In genomic region chr13:54322396-54323306, GRCm38 (mm10) we compare ENCODE assay signal across 8 mouse cellular contexts. TPM values are rescaled to one million over a fixed set of nuclear protein-coding genes. Genes with fewer than 3 reads are reported as not detected.
DNase-seq lines count a peak whose midpoint lies in the region; ATAC-seq and TF ChIP-seq lines count a peak whose summit lies in the region.

No protein-coding gene starts in this region.

- DNase-seq in heart, adult 18-20 months, result peak; percentile 43 to 73
- peak; percentile 80 for DNase-seq in cerebellum, adult 8-10 months
- DNase-seq in left cerebral cortex, postnatal 4 days, result peak; percentile 76
- DNase-seq in ovary, postnatal 10 days (ENCODE audit: low spot score), result no peak

- H3K9me3 ChIP-seq in heart, embryonic 11.5 days (replicated peaks; ENCODE audit: control insufficient read depth, low read length), result no peaks in the 10 kb centered on the region
- no peaks in the 10 kb centered on the region for H3K9me3 ChIP-seq in E14TG2a.4 (ENCODE audit: low read length)

- TF ChIP-seq POLR2A in olfactory bulb, adult 2 months (IDR thresholded peaks at IDR 0.05; ENCODE audit: insufficient read depth, low read depth, low read length), result no peak

- no peak overlapping the region for H3K27ac ChIP-seq in heart, embryonic 11.5 days (ENCODE audit: low read depth, low read length)
- no peak overlapping the region for H3K27ac ChIP-seq in olfactory bulb, adult 2 months (ENCODE audit: insufficient read depth, low read depth, low read length)

- ATAC-seq in heart, embryonic 11.5 days (replicated peaks; ENCODE audit: insufficient number of reproducible peaks, low FRiP score, low TSS enrichment), result no peak
- peak; percentile 35; the same call in 1 of the 2 replicates for ATAC-seq in granulocyte monocyte progenitor cell, adult 5-6 weeks (replicated peaks; ENCODE audit: poor library complexity, severe bottlenecking)

- intact Hi-C loops in left cerebral cortex, postnatal 4 days (cut with DNase I), result no loop called here

- no peak overlapping the region for H3K4me3 ChIP-seq in heart, embryonic 11.5 days (ENCODE audit: low read depth, low read length)
- H3K4me3 ChIP-seq in E14TG2a.4 (replicated peaks; ENCODE audit: low read length), result peak overlapping the region; percentile 8
- no peak overlapping the region for H3K4me3 ChIP-seq in olfactory bulb, adult 2 months (ENCODE audit: insufficient read depth, low read depth, low read length)

- no peaks in the 10 kb centered on the region for H3K27me3 ChIP-seq in heart, embryonic 11.5 days (ENCODE audit: control insufficient read depth, insufficient read depth, low read length)
- H3K27me3 ChIP-seq in E14TG2a.4 (ENCODE audit: insufficient read depth, low read length), result peaks cover 62% of the 10 kb centered on the region

- no peak overlapping the region for H3K9ac ChIP-seq in heart, embryonic 11.5 days (ENCODE audit: low read depth, low read length)

- no peak overlapping the region for H3K4me2 ChIP-seq in heart, embryonic 11.5 days

- no peaks in the 10 kb centered on the region for H3K36me3 ChIP-seq in heart, embryonic 11.5 days (ENCODE audit: control insufficient read depth, insufficient read depth, low read length)
- no peaks in the 10 kb centered on the region for H3K36me3 ChIP-seq in E14TG2a.4 (ENCODE audit: insufficient read depth, low read length)

- 35% methylated on average over 19 of the region's 19 CpGs for WGBS in heart, embryonic 11.5 days (ENCODE audit: insufficient replicate concordance)
- WGBS in olfactory bulb, adult 2 months, result 37% methylated on average over 19 of the region's 19 CpGs

- TF ChIP-seq CTCF in E14TG2a.4 (conservative IDR thresholded peaks at IDR 0.05; ENCODE audit: low read length), result peak; percentile 84
- peak; percentile 65; the same call in 1 of the 2 replicates for TF ChIP-seq CTCF in olfactory bulb, adult 2 months (IDR thresholded peaks at IDR 0.05; ENCODE audit: insufficient read depth, low read depth, low read length)

- H3K4me1 ChIP-seq in heart, embryonic 11.5 days (ENCODE audit: control insufficient read depth, insufficient read depth, low read length), result 0 out of 2 replicates have a peak, but pooled peaks cover 2% of the 10 kb centered on the region
- peaks cover 42% of the 10 kb centered on the region for H3K4me1 ChIP-seq in E14TG2a.4 (replicated peaks; ENCODE audit: low read depth, low read length)
- peaks cover 20% of the 10 kb centered on the region for H3K4me1 ChIP-seq in olfactory bulb, adult 2 months (ENCODE audit: control insufficient read depth, insufficient read depth, low read length)

RNA-seq across cellular contexts. Expression of gene Cplx2, which starts 48.5 kb away (rescaled TPM):
- total RNA-seq in heart, adult 18-20 months (2021), result 1 to 10 TPM; 2.0 to 2.5 TPM
- 2.1 and 3.0 TPM in 2 replicates for polyA plus RNA-seq in heart, embryonic 11.5 days (2014; fragmentation: Nextera tagmentation; extraction: Ambion mirVana)
- total RNA-seq in granulocyte monocyte progenitor cell, adult 5-6 weeks (2014; fragmentation: Nextera tagmentation), result not detected in 2 replicates
- not detected in 2 replicates for total RNA-seq in granulocyte monocyte progenitor cell, adult 5-6 weeks (2017)
- 100 to 1,000 TPM; 451 to 461 TPM for total RNA-seq in left cerebral cortex, postnatal 4 days (2021)
- polyA plus RNA-seq in olfactory bulb, adult 2 months (2012; ENCODE audit: insufficient read depth, insufficient read length, low replicate concordance, missing spikeins), result not detected in 2 replicates

Comparison
In these comparisons a context has a peak if more than half of its experiments do, and no peak if none do; other contexts are left out.
1. RNA of gene Cplx2, which starts 48.5 kb away (total RNA-seq): 451 to 461 TPM in left cerebral cortex, postnatal 4 days; 2.0 to 2.5 TPM in heart, adult 18-20 months and not detected in granulocyte monocyte progenitor cell, adult 5-6 weeks; every median in the first group is over 100 times any median in the second.